Mouse (Mus musculus) kidney, adult 2 months (tissue): ENCODE results near the gene Opa3. TPM values are rescaled to one million over a fixed set of nuclear protein-coding genes. Genes with fewer than 3 reads are reported as not detected.

Source experiments
- DNase-seq: peaks from one replicate; pipeline ENCODE4 v3.0.0; 2021
- H3K27ac ChIP-seq: fragments of 200-500 bp; 2 replicates; pipeline ENCODE4 v1.5.1; 2012; ENCODE audit warnings: low read depth, low read length, control low read depth, inconsistent platforms; ENCODE audit not compliant: insufficient read depth
- H3K27me3 ChIP-seq: fragments of 200-500 bp; replicated peaks from 2 replicates; pipeline ENCODE4 v1.6.1; 2012; ENCODE audit warnings: mild to moderate bottlenecking, moderate library complexity, low read length, inconsistent platforms; ENCODE audit not compliant: control insufficient read depth, insufficient read depth
- H3K36me3 ChIP-seq: fragments of 200-500 bp; 2 replicates; pipeline ENCODE4 v1.6.1; 2012; ENCODE audit warnings: mild to moderate bottlenecking, moderate library complexity, low read length, inconsistent platforms; ENCODE audit not compliant: control insufficient read depth, insufficient read depth
- H3K4me1 ChIP-seq: fragments of 200-500 bp; 2 replicates; pipeline ENCODE4 v1.6.1; 2011; ENCODE audit warnings: low read length; ENCODE audit not compliant: control insufficient read depth, insufficient read depth
- H3K4me3 ChIP-seq: fragments of 200-500 bp; 2 replicates; pipeline ENCODE4 v1.5.1; 2011; ENCODE audit warnings: mild to moderate bottlenecking, low read depth, low read length, control low read depth; ENCODE audit not compliant: insufficient read depth
- CTCF ChIP-seq: fragments of 200-500 bp; conservative IDR thresholded peaks from 2 replicates; pipeline ENCODE4 v1.5.1; 2011; ENCODE audit warnings: low read depth, mild to moderate bottlenecking, control low read depth, low read length, moderate library complexity, mixed read lengths; ENCODE audit not compliant: insufficient read depth, insufficient read length
- POLR2A ChIP-seq: fragments of 200-500 bp; IDR thresholded peaks from one replicate; pipeline ENCODE4 v1.6.1; 2011; ENCODE audit warnings: low read depth, low read length, control low read depth
- whole genome bisulfite sequencing: fragments of 180-500 bp; shearing (Covaris S2); methylation state at CpG from one replicate; pipeline ENCODE4 v1.1.7; 2018; 5-methylcytosine and 5-hydroxymethylcytosine counted together
- polyA plus RNA-seq: library from polyadenylated mRNA; depleted of rRNA; stranded (reverse); fragments of >200 nt; gene quantifications from 2 replicates; pipeline ENCODE4 v1.2.3, GENCODE M21; 2012; rRNA removed

Gene Opa3
- polyA plus RNA-seq: 41.7 and 48.5 TPM in 2 replicates

DNA sequence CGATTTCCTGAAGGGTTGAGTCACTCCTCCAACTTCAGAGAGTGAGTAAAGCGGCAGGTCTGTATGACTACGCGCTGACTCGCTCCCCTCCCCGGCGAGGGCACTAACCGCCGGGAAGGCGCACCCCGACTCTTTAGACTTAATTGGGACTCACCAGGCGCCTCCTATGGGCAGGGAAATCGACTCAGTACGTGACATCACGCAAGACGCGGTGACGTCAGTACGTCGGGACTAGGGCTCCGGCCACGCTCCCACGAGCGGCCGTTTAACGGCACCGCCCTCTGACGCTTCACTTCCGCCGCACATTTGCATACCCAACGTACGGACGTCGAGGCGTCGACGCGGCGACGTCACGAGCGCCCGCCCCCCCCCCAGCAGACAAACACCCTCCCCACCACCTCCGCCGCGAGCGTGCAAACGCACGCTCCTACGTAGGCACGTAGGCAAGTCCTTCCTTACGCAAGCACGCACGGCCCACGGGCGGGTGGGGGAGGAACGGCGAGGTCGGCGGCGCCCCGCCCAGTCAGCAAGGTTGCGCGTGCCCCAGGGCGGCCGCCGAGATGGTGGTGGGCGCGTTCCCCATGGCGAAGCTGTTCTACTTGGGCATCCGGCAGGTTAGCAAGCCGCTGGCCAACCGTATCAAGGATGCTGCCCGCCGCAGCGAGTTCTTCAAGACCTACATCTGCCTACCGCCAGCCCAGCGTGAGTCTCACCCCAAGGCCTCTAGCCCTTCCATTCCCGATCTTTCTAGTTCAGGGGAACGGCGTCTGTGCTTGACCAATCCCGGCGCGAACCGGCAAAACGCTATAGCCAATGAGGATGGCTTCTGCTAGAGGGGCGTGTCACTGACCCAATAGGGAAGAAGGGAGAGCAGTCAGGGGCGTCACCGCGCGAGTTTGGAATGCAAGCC lies at the start of gene Opa3:
Gene Opa3 (plus strand): TSS at position 452 of the 910 bp plus-strand sequence.
- H3K27me3 ChIP-seq: no peaks in the 10 kb centered on the region
- peak within 1 kb of the TSS; percentile 79 for H3K4me3 ChIP-seq
- H3K27ac ChIP-seq: peak within 1 kb of the TSS; percentile 99
- peak; percentile 100 for DNase-seq
- peaks cover 33% of the 10 kb centered on the region for H3K4me1 ChIP-seq
- peak; percentile 61 for TF ChIP-seq CTCF
- peak; percentile 91 for TF ChIP-seq POLR2A
- WGBS: under 1% methylated on average over 89 of the region's 91 CpGs
- no peaks in the 10 kb centered on the region for H3K36me3 ChIP-seq

DNA sequence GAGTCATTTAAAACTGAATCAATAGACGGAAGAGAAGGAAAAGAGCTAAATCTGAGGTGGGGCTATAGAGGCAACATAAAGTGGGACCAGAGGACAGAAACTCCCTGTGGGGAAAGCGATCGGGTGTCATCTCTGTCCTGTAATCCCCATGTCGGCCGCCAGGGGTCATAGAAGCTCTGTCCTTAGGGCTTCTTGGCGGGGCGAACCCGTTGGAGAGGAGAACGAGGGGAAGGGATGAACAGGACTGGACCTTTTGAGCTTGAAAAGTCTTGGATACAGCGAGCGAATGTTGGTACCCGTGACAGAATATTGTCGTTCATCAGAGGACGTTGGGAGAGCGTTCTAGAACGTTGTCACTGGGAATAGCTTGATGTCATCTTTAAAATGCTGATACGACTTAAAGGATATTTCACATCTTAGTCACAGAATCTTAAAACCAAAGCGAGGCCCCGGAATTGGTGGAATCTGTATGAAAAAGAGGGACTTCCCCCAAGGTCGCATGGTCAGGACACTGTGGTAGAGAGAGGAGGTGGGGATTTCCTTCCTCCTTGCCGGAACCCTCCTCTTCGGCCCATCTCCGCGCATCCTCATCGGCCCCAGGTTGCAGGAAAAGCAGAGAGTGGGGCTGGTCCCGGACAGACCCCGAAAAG lies 49.6 kb upstream of the Opa3 start:
- H3K4me3 ChIP-seq: no peak overlapping the region
- no peaks in the 10 kb centered on the region; the same call in none of the 2 replicates for H3K27me3 ChIP-seq
- TF ChIP-seq POLR2A (no peak), CTCF (peak; percentile 79)
- peak; percentile 77 for DNase-seq
- peaks cover 9% of the 10 kb centered on the region for H3K4me1 ChIP-seq
- H3K27ac ChIP-seq: no peak overlapping the region
- no peaks in the 10 kb centered on the region for H3K36me3 ChIP-seq
- 5% methylated on average over 27 of the region's 27 CpGs for WGBS

DNA sequence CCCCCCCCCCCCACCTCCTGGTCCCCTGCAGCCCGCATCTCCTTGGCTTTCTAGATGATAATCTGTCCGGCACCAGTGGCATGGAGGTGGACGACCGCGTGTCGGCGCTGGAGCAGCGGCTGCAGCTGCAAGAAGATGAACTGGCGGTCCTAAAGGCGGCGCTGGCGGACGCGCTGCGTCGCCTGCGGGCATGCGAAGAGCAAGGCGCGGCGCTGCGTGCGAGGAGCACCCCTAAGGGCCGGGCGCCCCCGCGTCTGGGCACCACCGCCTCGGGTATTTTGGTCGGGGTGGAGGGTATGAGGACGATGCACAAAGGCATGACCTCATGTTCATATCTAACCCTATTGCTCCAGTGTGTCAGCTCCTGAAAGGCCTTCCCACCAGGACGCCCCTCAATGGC lies 49.0 kb upstream of the Opa3 start:
- TF ChIP-seq CTCF (peak; percentile 62), POLR2A (no peak)
- H3K4me3 ChIP-seq: no peak overlapping the region
- peak; percentile 68 for DNase-seq

DNA sequence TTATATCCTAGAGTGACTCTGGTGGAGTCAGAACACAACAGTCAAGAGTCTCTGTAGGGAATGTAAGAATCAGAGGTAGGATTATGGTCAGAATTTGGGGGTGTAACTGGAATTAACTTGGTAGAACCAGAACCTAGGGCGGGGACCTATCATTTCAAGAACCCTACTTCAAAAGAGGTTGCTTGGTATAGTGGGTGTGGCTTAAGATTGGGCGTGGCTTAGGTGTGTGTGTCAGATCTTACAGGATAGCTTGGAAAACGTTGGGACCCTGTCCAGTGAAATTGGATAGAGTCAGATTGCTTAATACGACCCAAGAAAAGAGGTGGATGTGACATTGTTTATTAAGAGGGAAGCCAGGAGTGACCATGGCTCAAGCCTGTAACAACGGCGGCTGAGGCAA lies 48.2 kb upstream of the Opa3 start:
- WGBS: 43% methylated on average over 6 of the region's 6 CpGs
- Histone ChIP-seq H3K36me3 (no peaks in the 10 kb centered on the region), H3K4me3 (no peak overlapping the region), H3K27ac (no peak overlapping the region), H3K27me3 (no peaks in the 10 kb centered on the region; the same call in none of the 2 replicates), H3K4me1 (peaks cover 13% of the 10 kb centered on the region)
- DNase-seq: no peak
- TF ChIP-seq POLR2A (no peak), CTCF (no peak)

More for the DNA sequence above, 49.0 kb upstream of the Opa3 start:
- Histone ChIP-seq H3K27me3 (no peaks in the 10 kb centered on the region; the same call in none of the 2 replicates), H3K4me1 (peaks cover 9% of the 10 kb centered on the region), H3K27ac (no peak overlapping the region), H3K36me3 (no peaks in the 10 kb centered on the region)
- WGBS: 2% methylated on average over 31 of the region's 32 CpGs

DNA sequence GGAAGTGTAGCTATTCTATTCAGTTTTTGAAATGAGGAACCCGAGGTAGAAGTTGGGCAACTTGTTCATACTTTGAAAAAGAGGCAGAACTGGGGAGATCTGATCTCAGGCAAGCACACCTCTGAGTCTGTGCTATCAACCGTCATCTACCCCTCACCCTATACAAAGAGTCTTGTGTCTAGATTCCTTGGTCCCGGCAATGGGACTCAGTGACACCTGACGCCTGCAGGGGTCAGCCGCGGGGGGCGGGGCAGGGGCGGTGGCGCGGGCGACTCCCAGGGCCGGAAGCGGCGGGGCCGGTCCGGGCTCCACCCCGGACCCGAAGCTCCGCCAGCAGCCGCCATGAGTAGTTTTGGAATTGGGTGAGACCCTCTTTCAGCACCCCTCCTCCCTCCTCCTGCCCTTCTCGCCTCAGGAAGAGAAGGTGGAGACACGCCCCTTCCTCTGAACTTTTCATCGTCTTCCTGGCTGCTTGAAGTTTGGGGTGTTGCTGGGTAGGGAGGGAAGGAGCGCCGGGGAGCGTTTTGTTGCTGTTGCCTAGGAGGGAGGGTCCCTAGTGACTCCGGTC lies 47.2 kb upstream of the Opa3 start:
- H3K4me3 ChIP-seq: peak overlapping the region; percentile 84
- no peaks in the 10 kb centered on the region; the same call in none of the 2 replicates for H3K27me3 ChIP-seq
- H3K27ac ChIP-seq: 0 out of 2 replicates have a peak overlapping the region, but pooled peaks have one; percentile 8
- no peak for TF ChIP-seq POLR2A
- TF ChIP-seq CTCF: no peak
- no peaks in the 10 kb centered on the region for H3K36me3 ChIP-seq
- peaks cover 13% of the 10 kb centered on the region for H3K4me1 ChIP-seq
- under 1% methylated on average over 27 of the region's 27 CpGs for WGBS
- DNase-seq: peak; percentile 63

DNA sequence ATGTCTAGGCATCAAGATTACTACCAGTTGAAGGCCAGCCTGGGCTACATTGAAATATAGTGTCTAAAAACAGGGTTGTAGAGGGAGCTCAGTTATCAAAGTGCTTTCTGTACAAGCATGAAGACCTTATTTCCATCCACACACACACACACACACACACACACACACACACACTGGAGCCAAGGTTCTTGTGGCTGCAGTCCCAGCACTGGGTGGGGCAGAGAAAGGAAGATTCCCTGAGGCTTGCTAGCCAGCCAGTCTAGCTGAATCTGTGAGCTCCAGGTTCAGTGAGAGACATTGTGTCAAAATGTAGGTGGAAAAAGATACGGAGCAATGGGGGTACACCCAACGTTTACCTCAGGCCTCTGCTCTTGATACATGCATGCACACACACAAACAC lies 43.9 kb upstream of the Opa3 start:
- Histone ChIP-seq H3K4me1 (peaks cover 13% of the 10 kb centered on the region), H3K27me3 (no peaks in the 10 kb centered on the region), H3K4me3 (no peak overlapping the region), H3K27ac (peak overlapping the region; percentile 42), H3K36me3 (no peaks in the 10 kb centered on the region)
- 63% methylated on average over 2 of the region's 2 CpGs for WGBS
- DNase-seq: peak; percentile 31
- TF ChIP-seq CTCF: no peak
